ENCODE assay signal across 15 mouse cellular contexts in genomic region chr5:19158191-19158590, GRCm38 (mm10).
DNase-seq lines count a peak whose midpoint lies in the region; ATAC-seq and TF ChIP-seq lines count a peak whose summit lies in the region.
"Had no signal": no experiment of that assay in that cellular context is flagged by ENCODE, and none has a peak within 500 bp of the region (broad histone marks: within the 10 kb centered on the region; RNA-seq: fewer than 3 reads in every experiment).

No protein-coding gene starts in this region.

- TF ChIP-seq POLR2A in limb, embryonic 14.5 days (IDR thresholded peaks at IDR 0.05; ENCODE audit: borderline replicate concordance, extremely low read depth, insufficient read depth, insufficient read length): no peak

- 47% methylated on average over 3 of the region's 3 CpGs for WGBS in embryonic facial prominence, embryonic 14.5 days
- 83% methylated on average over 3 of the region's 3 CpGs for WGBS in embryonic facial prominence, embryonic 10.5 days
- WGBS in limb, embryonic 14.5 days: 51% methylated on average over 3 of the region's 3 CpGs
- 78% methylated on average over 3 of the region's 3 CpGs for WGBS in limb, embryonic 10.5 days
- 10% methylated on average over 3 of the region's 3 CpGs for WGBS in forebrain, embryonic 16.5 days

- DNase-seq in embryonic facial prominence, embryonic 14.5 days (ENCODE audit: low spot score): peak; percentile 72
- DNase-seq in embryonic facial prominence, embryonic 10.5 days (ENCODE audit: low spot score): no peak
- peak; percentile 23 for DNase-seq in limb, embryonic 14.5 days (ENCODE audit: low spot score)
- no peak for DNase-seq in limb, embryonic 10.5 days (ENCODE audit: low spot score)
- DNase-seq in left cerebral cortex, postnatal 14 days (ENCODE audit: low spot score in 2 of 2): peak; percentile 5 to 45
- no peak for DNase-seq in urinary bladder, postnatal 36 days (ENCODE audit: low spot score in 2 of 2)
- DNase-seq: B cell, adult 2 months; heart, adult 18-20 months; heart, postnatal 14 days; liver, embryonic 13.5 days had no signal

- no peaks in the 10 kb centered on the region for H3K36me3 ChIP-seq in embryonic facial prominence, embryonic 14.5 days (ENCODE audit: control insufficient read depth, insufficient read depth, low read length)
- no peaks in the 10 kb centered on the region for H3K36me3 ChIP-seq in embryonic facial prominence, embryonic 10.5 days (replicated peaks)
- H3K36me3 ChIP-seq in limb, embryonic 14.5 days (ENCODE audit: control insufficient read depth, insufficient read depth, low read length): no peaks in the 10 kb centered on the region
- H3K36me3 ChIP-seq in limb, embryonic 10.5 days: no peaks in the 10 kb centered on the region
- no peaks in the 10 kb centered on the region for H3K36me3 ChIP-seq in forebrain, embryonic 16.5 days (ENCODE audit: control insufficient read depth, insufficient read depth)
- H3K36me3 ChIP-seq: G1E; liver, embryonic 13.5 days had no signal

- H3K4me3 ChIP-seq in embryonic facial prominence, embryonic 14.5 days (ENCODE audit: low read depth, low read length): no peak overlapping the region
- H3K4me3 ChIP-seq in embryonic facial prominence, embryonic 10.5 days: no peak overlapping the region
- H3K4me3 ChIP-seq in limb, embryonic 14.5 days (replicated peaks; ENCODE audit: low read length): no peak overlapping the region
- H3K4me3 ChIP-seq in limb, embryonic 10.5 days: no peak overlapping the region
- H3K4me3 ChIP-seq in forebrain, embryonic 16.5 days (replicated peaks; ENCODE audit: low read length): no peak overlapping the region
- H3K4me3 ChIP-seq: liver, embryonic 13.5 days had no signal

- H3K27ac ChIP-seq in embryonic facial prominence, embryonic 14.5 days (replicated peaks; ENCODE audit: low read depth, low read length): no peak overlapping the region
- H3K27ac ChIP-seq in embryonic facial prominence, embryonic 10.5 days (replicated peaks): no peak overlapping the region
- H3K27ac ChIP-seq in limb, embryonic 14.5 days (replicated peaks; ENCODE audit: low read depth, low read length): no peak overlapping the region
- H3K27ac ChIP-seq in limb, embryonic 10.5 days: no peak overlapping the region
- no peak overlapping the region for H3K27ac ChIP-seq in forebrain, embryonic 16.5 days (ENCODE audit: low read length)
- H3K27ac ChIP-seq: liver, embryonic 13.5 days; macrophage had no signal

- H3K9me3 ChIP-seq in embryonic facial prominence, embryonic 14.5 days (ENCODE audit: control insufficient read depth, low read length): no peaks in the 10 kb centered on the region
- no peaks in the 10 kb centered on the region for H3K9me3 ChIP-seq in embryonic facial prominence, embryonic 10.5 days
- no peaks in the 10 kb centered on the region for H3K9me3 ChIP-seq in limb, embryonic 14.5 days (ENCODE audit: control insufficient read depth, low read length)
- H3K9me3 ChIP-seq in limb, embryonic 10.5 days (replicated peaks): no peaks in the 10 kb centered on the region
- no peaks in the 10 kb centered on the region for H3K9me3 ChIP-seq in forebrain, embryonic 16.5 days (ENCODE audit: control insufficient read depth, low read length)
- H3K9me3 ChIP-seq: G1E; liver, embryonic 13.5 days had no signal

- no peak for ATAC-seq in embryonic facial prominence, embryonic 14.5 days (ENCODE audit: low read depth)
- no peak for ATAC-seq in limb, embryonic 14.5 days (ENCODE audit: low FRiP score, low read depth)
- ATAC-seq in forebrain, embryonic 16.5 days: peak; percentile 84
- ATAC-seq in megakaryocyte progenitor cell, adult 5-6 weeks (replicated peaks; ENCODE audit: poor library complexity): no peak
- ATAC-seq: intestine, embryonic 16.5 days had no signal

- H3K27me3 ChIP-seq in embryonic facial prominence, embryonic 14.5 days (replicated peaks; ENCODE audit: control insufficient read depth, insufficient read depth, low read length): no peaks in the 10 kb centered on the region
- H3K27me3 ChIP-seq in embryonic facial prominence, embryonic 10.5 days (replicated peaks; ENCODE audit: low read depth, poor library complexity, severe bottlenecking): no peaks in the 10 kb centered on the region
- no peaks in the 10 kb centered on the region for H3K27me3 ChIP-seq in limb, embryonic 14.5 days (ENCODE audit: control insufficient read depth, insufficient read depth, low read length)
- H3K27me3 ChIP-seq in limb, embryonic 10.5 days (ENCODE audit: low read depth, poor library complexity, severe bottlenecking): no peaks in the 10 kb centered on the region
- no peaks in the 10 kb centered on the region for H3K27me3 ChIP-seq in forebrain, embryonic 16.5 days (replicated peaks; ENCODE audit: control insufficient read depth, insufficient read depth, low read length)
- H3K27me3 ChIP-seq: liver, embryonic 13.5 days had no signal

- H3K4me2 ChIP-seq in embryonic facial prominence, embryonic 14.5 days (ENCODE audit: low read depth, low read length): no peak overlapping the region
- no peak overlapping the region for H3K4me2 ChIP-seq in limb, embryonic 14.5 days (replicated peaks; ENCODE audit: low read depth, low read length, severe bottlenecking)
- no peak overlapping the region for H3K4me2 ChIP-seq in forebrain, embryonic 16.5 days (ENCODE audit: low read length)
- H3K4me2 ChIP-seq: liver, embryonic 13.5 days had no signal

- no peak overlapping the region for H3K9ac ChIP-seq in embryonic facial prominence, embryonic 14.5 days (ENCODE audit: low read depth, low read length)
- no peak overlapping the region for H3K9ac ChIP-seq in limb, embryonic 14.5 days (ENCODE audit: low read depth, low read length, severe bottlenecking)
- H3K9ac ChIP-seq in forebrain, embryonic 16.5 days (replicated peaks; ENCODE audit: low read depth, low read length): no peak overlapping the region
- H3K9ac ChIP-seq: liver, embryonic 13.5 days had no signal

- no peaks in the 10 kb centered on the region for H3K4me1 ChIP-seq in embryonic facial prominence, embryonic 14.5 days (ENCODE audit: control insufficient read depth, insufficient read depth, low read length)
- no peaks in the 10 kb centered on the region for H3K4me1 ChIP-seq in embryonic facial prominence, embryonic 10.5 days
- no peaks in the 10 kb centered on the region for H3K4me1 ChIP-seq in limb, embryonic 14.5 days (ENCODE audit: control insufficient read depth, insufficient read depth, low read length)
- no peaks in the 10 kb centered on the region for H3K4me1 ChIP-seq in limb, embryonic 10.5 days
- H3K4me1 ChIP-seq in forebrain, embryonic 16.5 days (replicated peaks; ENCODE audit: control insufficient read depth, insufficient read depth, low read length): no peaks in the 10 kb centered on the region
- H3K4me1 ChIP-seq: liver, embryonic 13.5 days had no signal

- intact Hi-C loops in left cerebral cortex, postnatal 14 days (cut with DNase I): no loop called here

Comparison
In these comparisons a context has a peak if more than half of its experiments do, and no peak if none do; other contexts are left out.
1. DNase-seq: peak in embryonic facial prominence, embryonic 14.5 days (single experiment), limb, embryonic 14.5 days (single experiment) and left cerebral cortex, postnatal 14 days (2 of 2); none in embryonic facial prominence, embryonic 10.5 days (single experiment), limb, embryonic 10.5 days (single experiment) and urinary bladder, postnatal 36 days (0 of 2).